Mouse (Mus musculus) naive thymus-derived CD4-positive, alpha-beta T cell, adult 5 months (primary cell): ENCODE data around the gene Extl2. TPM values are rescaled to one million over a fixed set of nuclear protein-coding genes. Genes with fewer than 3 reads are reported as not detected.

Experiments used
- polyA plus RNA-seq: library from polyadenylated mRNA; unstranded; fragments of 100-300 nt; shearing (Covaris generic); gene quantifications from one replicate; pipeline ENCODE4 v1.2.1, GENCODE M21; 2017

Gene Extl2
- 6.0 TPM for polyA plus RNA-seq

GRCm38 (mm10) chr3:116006978-116007940, at the start of gene Extl2, which contains the start of gene Slc30a7:
Gene Extl2, plus strand, starts transcription at chr3:116007462.
Gene Slc30a7, minus strand, starts transcription at chr3:116007406.

Other genes with a start within 250 kb of the Extl2 start
- gene Dph5, start 119.6 kb upstream of the Extl2 start, polyA plus RNA-seq = 145 TPM
- 80.7 TPM for gene Slc30a7, start 56 bp upstream of the Extl2 start, polyA plus RNA-seq
- gene Vcam1, start 122.2 kb downstream of the Extl2 start, polyA plus RNA-seq = 0.15 TPM
- gene Gpr88, start 246.0 kb downstream of the Extl2 start, polyA plus RNA-seq = not detected